Mouse (Mus musculus) C2C12 (cell line): ENCODE data around the gene Ago3. TPM values are rescaled to one million over a fixed set of nuclear protein-coding genes. Genes with fewer than 3 reads are reported as not detected.

ENCODE experiments used
- H3K27me3 ChIP-seq: one replicate; pipeline ENCODE4 v1.6.1; 2011; ENCODE audit not compliant: control insufficient read depth, insufficient read depth, insufficient read length
- H3K36me3 ChIP-seq: one replicate; pipeline ENCODE4 v1.6.1; 2011; ENCODE audit not compliant: control insufficient read depth, insufficient read depth
- H3K4me3 ChIP-seq: one replicate; pipeline ENCODE4 v1.5.1; 2011; ENCODE audit warnings: mild to moderate bottlenecking, control low read depth; ENCODE audit not compliant: poor library complexity, insufficient read depth, severe bottlenecking
- H3K79me2 ChIP-seq: one replicate; pipeline ENCODE4 v1.6.1; 2011; ENCODE audit not compliant: control insufficient read depth, insufficient read depth
- H3K79me3 ChIP-seq: one replicate; pipeline ENCODE4 v1.6.1; 2011; ENCODE audit warnings: low read depth, control low read depth
- H3ac ChIP-seq: one replicate; pipeline ENCODE3; 2011; ENCODE audit warnings: low read depth; ENCODE audit not compliant: control insufficient read depth, insufficient read length
- CEBPB ChIP-seq: IDR thresholded peaks from one replicate; pipeline ENCODE4 v1.6.1; 2011; ENCODE audit warnings: low read depth, mild to moderate bottlenecking, control low read depth, moderate library complexity
- CTCF ChIP-seq: IDR thresholded peaks from one replicate; pipeline ENCODE4 v1.5.1; 2011; ENCODE audit not compliant: control insufficient read depth, insufficient read depth, insufficient read length
- FOSL1 ChIP-seq: IDR thresholded peaks from one replicate; pipeline ENCODE4 v1.8.0; 2011; ENCODE audit warnings: mild to moderate bottlenecking, low read length; ENCODE audit not compliant: poor library complexity, insufficient read depth, severe bottlenecking
- MAX ChIP-seq: IDR thresholded peaks from one replicate; pipeline ENCODE4 v1.6.1; 2011; ENCODE audit warnings: mild to moderate bottlenecking, control low read depth
- MYOD1 ChIP-seq: IDR thresholded peaks from one replicate; pipeline ENCODE4 v1.6.1; 2011; ENCODE audit warnings: low read depth; ENCODE audit not compliant: control insufficient read depth, insufficient read length
- MYOG ChIP-seq: IDR thresholded peaks from one replicate; pipeline ENCODE4 v1.6.1; 2011; ENCODE audit not compliant: control insufficient read depth, insufficient read length; ENCODE audit errors: extremely low read depth
- USF1 ChIP-seq: IDR thresholded peaks from one replicate; pipeline ENCODE4 v1.6.1; 2011; ENCODE audit warnings: low read depth, mild to moderate bottlenecking, control low read depth, moderate library complexity
- polyA plus RNA-seq: library from polyadenylated mRNA; unstranded; fragments of >200 nt; fragmentation: generic; extraction: Trizol; gene quantifications from one replicate; pipeline ENCODE4 v1.2.1, GENCODE M21; 2012; ENCODE audit warnings: missing spikeins

Ago3 gene
- polyA plus RNA-seq, 1 experiment, result 5.2 TPM

GRCm38 (mm10) chr4:126322646-126323045 is 106.7 kb downstream of the Ago3 start:
- Histone ChIP-seq H3ac (no peak overlapping the region), H3K4me3 (no peak overlapping the region), H3K36me3 (peaks cover 8% of the 10 kb centered on the region), H3K79me3 (peaks cover 5% of the 10 kb centered on the region), H3K27me3 (no peaks in the 10 kb centered on the region), H3K79me2 (peaks cover 25% of the 10 kb centered on the region)
- TF ChIP-seq USF1, result no peak
- no peak for TF ChIP-seq MAX
- no peak for TF ChIP-seq CTCF
- TF ChIP-seq MYOG, result no peak
- TF ChIP-seq CEBPB, result no peak
- no peak for TF ChIP-seq MYOD1
- TF ChIP-seq FOSL1, result no peak

DNA sequence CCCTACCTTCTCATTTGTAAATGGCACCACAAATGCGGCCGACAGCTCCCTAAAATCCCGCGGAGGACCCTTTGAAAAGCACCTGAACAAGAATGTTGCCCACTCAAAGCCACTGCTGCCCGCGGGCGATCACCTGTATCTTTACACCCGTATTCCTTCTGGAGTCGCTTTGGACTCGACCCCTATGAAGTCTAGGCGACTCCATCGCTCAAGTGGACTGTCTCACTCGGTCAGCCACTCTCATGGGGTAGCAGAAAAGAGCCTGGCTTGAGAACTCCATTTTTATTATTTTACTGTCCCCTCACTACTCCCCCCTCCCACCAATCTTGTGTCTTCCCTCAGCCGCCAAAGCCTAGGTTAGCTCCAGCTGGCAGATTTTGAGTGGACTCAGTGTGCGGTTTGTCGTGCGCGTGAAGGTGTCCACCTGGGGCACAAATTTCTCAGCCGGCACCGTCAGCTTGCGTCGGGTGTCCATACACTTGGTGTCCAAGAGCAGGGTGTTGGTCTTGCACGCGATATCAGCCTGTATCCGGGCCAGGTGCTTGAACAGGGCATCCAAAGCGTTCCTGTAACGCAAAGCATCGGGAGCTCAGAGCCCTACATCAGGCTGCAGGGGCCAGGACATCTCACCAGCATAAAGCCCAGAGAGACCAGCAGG is 107.4 kb downstream of the Ago3 start:
- Histone ChIP-seq H3K36me3 (peaks cover 11% of the 10 kb centered on the region), H3K79me2 (peaks cover 25% of the 10 kb centered on the region), H3K27me3 (no peaks in the 10 kb centered on the region), H3K4me3 (peak overlapping the region; percentile 59), H3K79me3 (peaks cover 5% of the 10 kb centered on the region), H3ac (no peak overlapping the region)
- TF ChIP-seq FOSL1, result no peak
- TF ChIP-seq MAX, result no peak
- no peak for TF ChIP-seq MYOD1
- no peak for TF ChIP-seq CTCF
- TF ChIP-seq USF1, result no peak
- no peak for TF ChIP-seq MYOG
- no peak for TF ChIP-seq CEBPB

DNA sequence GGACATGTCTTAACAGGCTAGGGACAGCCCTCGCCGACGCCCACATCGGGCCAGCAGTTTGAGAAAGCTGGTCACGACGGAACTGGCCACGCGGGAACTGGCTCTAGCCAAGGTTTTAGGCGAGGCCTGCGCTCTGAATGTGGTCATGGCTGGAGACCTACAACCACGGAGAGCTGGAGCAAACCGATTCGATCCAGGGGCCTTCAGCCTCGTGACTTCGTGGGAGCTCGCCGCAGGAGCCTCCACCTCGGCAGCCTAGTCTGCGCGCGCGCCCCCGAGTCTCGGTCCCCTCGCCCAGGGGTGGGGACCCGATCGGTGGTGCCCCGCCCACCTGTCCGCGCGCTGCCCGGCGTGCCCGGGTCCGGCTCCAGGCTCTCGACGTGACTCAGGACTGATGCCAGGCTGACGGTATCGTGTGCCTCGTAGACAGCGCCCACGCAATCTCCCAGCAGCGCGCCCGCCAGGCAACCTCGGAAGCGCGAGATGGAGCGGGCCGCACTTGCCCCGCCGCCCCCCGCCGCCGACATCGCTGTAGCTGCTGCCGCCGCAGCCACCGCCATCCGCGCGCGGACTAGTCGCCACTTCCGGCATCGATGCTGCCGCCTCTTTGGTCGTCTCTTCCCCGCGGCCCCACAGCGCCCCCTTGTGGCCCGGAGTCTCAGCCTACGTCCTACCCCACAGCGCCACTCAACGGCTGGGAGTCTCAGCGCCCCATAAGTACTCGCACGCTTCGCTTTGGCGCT is 108.1 kb downstream of the Ago3 start, which contains the start of gene Adprhl2:
Gene Adprhl2 (minus strand): TSS at position 593 of the 743 bp plus-strand sequence.
- Histone ChIP-seq H3K79me3 (peaks cover 5% of the 10 kb centered on the region), H3K79me2 (peaks cover 25% of the 10 kb centered on the region), H3ac (peak within 1 kb of the TSS; percentile 92), H3K27me3 (no peaks in the 10 kb centered on the region), H3K4me3 (peak within 1 kb of the TSS; percentile 59), H3K36me3 (peaks cover 18% of the 10 kb centered on the region)
- TF ChIP-seq CTCF (peak; percentile 100), USF1 (no peak), MYOG (no peak), FOSL1 (no peak), MYOD1 (peak; percentile 3), CEBPB (no peak), MAX (peak; percentile 45)

- no peak overlapping the region for H3ac ChIP-seq
- TF ChIP-seq CEBPB, result no peak
- no peak for TF ChIP-seq CTCF
- TF ChIP-seq USF1, result no peak
- no peak for TF ChIP-seq MYOG
- TF ChIP-seq FOSL1, result no peak
- H3K79me3 ChIP-seq, result peaks cover 5% of the 10 kb centered on the region
- H3K27me3 ChIP-seq, result no peaks in the 10 kb centered on the region
- no peak overlapping the region for H3K4me3 ChIP-seq
- H3K79me2 ChIP-seq, result peaks cover 25% of the 10 kb centered on the region
- peaks cover 29% of the 10 kb centered on the region for H3K36me3 ChIP-seq
These were observed 109.5 kb downstream of the Ago3 start for GRCm38 (mm10) chr4:126319806-126320205.

DNA sequence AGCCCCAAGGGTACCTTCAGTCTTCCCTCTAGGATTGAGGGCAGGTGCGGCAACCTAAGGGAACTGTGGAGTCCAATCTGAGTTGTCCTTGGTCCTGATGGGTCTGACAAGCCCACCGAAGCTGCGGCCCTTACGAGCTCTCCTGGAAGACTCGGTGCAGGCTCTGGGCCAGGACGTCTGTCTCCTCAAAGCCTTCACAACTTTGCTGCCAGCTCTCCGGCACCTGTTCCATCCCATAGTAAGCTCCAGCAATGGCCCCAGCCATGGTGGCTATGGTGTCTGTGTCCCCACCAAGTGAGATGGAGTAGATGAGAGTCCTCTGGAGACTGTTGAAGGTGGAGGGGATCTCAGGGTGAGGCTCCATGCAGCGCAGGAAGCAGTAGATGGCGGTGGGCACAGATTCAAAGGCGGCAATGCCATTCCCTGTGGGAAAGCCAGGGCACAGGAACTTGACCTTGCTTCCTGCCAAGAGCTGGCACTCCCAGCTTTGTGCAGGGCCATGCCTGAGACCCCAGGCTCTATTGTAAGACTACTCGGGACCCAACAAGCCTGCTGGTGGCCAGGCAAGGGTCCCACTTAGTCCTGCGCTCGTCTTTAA is 112.8 kb downstream of the Ago3 start:
- H3K4me3 ChIP-seq, result no peak overlapping the region
- H3K79me2 ChIP-seq, result peaks cover 25% of the 10 kb centered on the region
- no peak overlapping the region for H3ac ChIP-seq
- H3K36me3 ChIP-seq, result peaks cover 29% of the 10 kb centered on the region
- H3K27me3 ChIP-seq, result no peaks in the 10 kb centered on the region
- H3K79me3 ChIP-seq, result peaks cover 5% of the 10 kb centered on the region
- TF ChIP-seq CEBPB (no peak), CTCF (no peak)
